Mouse (Mus musculus) neural tube, embryonic 10.5 days (tissue): ENCODE results near the gene Dab2ip.

Experiments
- DNase-seq: peaks from one replicate; pipeline ENCODE4 v3.0.0-alpha.2; 2017; ENCODE audit warnings: low spot score; ENCODE audit errors: extremely low spot score

Dab2ip gene

GRCm38 (mm10) chr2:35652984-35653383 lies 94.9 kb downstream of the Dab2ip start:
- no peak for DNase-seq

DNA sequence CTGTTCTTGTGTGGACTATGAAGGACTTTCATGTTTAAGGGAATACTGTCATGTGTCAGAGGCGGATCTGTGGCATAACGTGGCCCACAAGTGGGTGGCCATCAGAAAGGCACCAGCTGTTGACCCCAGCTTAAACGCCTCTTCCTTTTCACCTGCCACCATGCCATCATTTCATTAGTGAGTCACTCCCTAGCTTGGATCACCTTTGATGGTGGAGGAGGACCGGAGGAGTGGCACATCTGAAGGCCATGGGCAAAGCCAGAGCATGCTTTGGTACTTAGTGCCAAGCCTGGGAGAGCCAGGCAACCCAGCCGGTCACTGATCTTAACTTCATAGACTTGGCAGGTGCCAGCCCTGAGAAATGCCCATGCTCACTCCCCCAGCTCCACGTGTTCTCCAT lies 96.7 kb downstream of the Dab2ip start:
- DNase-seq = no peak

- no peak for DNase-seq
These were observed 97.9 kb downstream of the Dab2ip start for GRCm38 (mm10) chr2:35655996-35656395.

DNA sequence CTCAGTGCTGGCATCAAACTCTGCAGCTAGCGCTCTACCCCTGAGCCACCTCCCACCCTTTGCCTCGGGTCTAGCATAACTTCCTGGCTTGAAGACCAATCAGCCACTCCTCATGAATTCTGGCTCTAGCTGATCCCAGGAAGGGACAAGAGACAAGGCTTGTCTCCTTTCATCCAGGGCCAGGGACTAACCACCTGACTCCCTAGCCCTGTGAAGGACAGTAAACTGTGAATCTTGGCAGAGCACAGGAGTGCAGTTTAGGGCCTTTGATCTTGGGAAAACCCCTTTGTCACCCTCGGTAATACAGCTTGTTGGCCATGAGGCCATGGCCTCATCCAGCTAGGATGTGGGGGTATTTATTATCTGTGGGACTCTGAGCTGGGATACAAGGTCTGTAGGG lies 100.2 kb downstream of the Dab2ip start:
- no peak for DNase-seq

- no peak for DNase-seq
These were observed 101.6 kb downstream of the Dab2ip start for GRCm38 (mm10) chr2:35659578-35660194.

DNA sequence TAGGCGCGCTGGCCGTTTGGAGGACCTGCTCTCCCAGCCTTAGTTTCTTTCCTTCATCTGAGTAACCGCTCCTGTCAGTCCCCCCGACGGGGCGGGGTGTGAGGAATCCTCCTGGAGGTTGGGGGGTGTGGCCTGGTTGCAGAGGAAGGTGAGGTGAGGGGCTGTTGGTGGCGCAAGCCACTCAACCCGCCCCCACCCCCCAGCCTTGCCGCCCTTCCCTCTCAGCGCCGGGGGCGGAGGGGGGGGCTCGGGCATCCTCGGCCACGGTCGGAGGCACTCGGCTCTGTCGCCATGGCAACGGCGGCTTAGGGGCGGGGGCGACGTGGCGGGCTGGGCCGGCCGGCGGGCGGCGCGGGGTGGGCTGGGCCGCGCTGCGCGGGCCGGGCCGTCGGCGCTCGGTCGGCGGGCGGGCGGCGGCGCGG lies 102.9 kb downstream of the Dab2ip start:
- peak; percentile 91 for DNase-seq

GRCm38 (mm10) chr2:35661454-35662000 lies 103.5 kb downstream of the Dab2ip start:
- peak; percentile 79 for DNase-seq

- peak; percentile 74 for DNase-seq
These were observed 104.0 kb downstream of the Dab2ip start for GRCm38 (mm10) chr2:35662001-35662491.

- DNase-seq = peak; percentile 51
These were observed 104.9 kb downstream of the Dab2ip start for GRCm38 (mm10) chr2:35662738-35663550.

- DNase-seq = no peak
These were observed 109.7 kb downstream of the Dab2ip start for GRCm38 (mm10) chr2:35667746-35668145.

GRCm38 (mm10) chr2:35669217-35669616 lies 111.2 kb downstream of the Dab2ip start:
- no peak for DNase-seq

GRCm38 (mm10) chr2:35669748-35670147 lies 111.7 kb downstream of the Dab2ip start:
- DNase-seq = no peak

- DNase-seq = no peak
These were observed 112.2 kb downstream of the Dab2ip start for GRCm38 (mm10) chr2:35670300-35670699.

- DNase-seq = no peak
These were observed 114.2 kb downstream of the Dab2ip start for GRCm38 (mm10) chr2:35671980-35672910.

DNA sequence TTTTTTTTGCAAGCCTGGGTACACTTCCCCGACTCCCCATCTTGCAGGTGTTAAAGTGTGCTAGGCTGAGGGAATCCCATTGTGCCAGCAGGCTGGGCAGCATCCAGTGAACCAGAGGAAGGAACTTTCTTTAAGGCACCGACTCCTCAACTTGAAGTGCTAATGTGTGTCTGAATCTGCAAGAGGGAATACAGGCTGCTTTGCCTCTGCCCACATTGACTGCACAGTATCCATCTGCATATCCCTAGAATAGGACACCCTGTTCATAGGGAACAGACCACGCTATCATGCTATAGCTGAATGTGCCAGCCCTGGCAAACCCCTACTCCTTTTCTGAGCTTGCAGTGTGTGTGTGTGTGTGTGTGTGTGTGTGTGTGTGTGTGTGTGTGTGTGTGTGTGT lies 115.1 kb downstream of the Dab2ip start:
- no peak for DNase-seq

GRCm38 (mm10) chr2:35673986-35674385 lies 115.9 kb downstream of the Dab2ip start:
- no peak for DNase-seq

GRCm38 (mm10) chr2:35674431-35674830 lies 116.4 kb downstream of the Dab2ip start:
- no peak for DNase-seq

DNA sequence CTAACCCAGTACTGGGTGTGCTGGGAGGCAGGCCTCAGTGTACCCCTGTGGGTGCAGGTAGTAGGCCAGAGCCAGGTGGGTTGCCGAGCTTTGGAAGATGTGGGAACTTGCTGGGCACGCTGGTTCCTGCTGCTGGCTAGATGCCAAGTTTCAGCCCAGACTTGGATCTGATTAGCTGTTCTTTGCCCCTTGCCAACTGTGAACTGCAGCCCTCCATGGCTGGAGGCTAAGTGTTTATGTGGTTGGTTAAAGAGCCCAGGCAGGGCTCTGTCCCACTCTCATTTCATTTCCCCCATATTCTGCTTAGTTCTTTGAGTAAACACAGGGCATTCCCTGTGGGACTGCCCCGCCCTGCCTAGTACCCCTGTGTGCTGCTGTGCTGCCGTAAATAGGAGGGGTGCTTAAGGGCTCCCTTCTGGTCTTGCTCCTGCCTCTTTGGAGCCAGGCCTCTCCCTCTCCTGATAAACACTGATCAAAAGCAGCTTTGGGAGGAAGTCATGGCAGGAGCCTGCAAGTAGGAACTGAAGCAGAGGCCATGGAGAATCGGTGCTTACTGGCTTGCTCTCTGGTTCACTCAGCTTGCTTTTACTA lies 118.1 kb downstream of the Dab2ip start:
- no peak for DNase-seq

DNA sequence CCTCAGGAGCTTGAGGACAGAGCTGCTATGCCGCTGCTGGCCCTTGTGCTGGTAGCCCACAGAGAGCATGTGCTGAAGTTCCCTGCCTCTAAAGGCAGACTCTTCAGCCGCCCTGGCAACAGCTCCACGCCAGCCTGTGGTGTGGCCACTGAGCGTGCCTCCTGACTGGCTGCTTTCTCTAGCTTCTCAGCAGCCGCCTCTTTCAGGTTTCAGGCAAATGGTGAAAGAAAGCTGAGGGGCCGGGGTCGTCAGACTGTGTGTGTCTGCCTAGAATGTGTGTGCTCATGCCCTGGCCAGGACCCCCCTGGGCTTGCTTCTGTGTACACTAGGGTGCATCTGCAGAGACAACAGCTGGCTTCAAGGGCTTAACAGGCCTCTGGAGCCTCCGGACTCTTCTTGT lies 119.8 kb downstream of the Dab2ip start:
- DNase-seq = peak; percentile 42

DNA sequence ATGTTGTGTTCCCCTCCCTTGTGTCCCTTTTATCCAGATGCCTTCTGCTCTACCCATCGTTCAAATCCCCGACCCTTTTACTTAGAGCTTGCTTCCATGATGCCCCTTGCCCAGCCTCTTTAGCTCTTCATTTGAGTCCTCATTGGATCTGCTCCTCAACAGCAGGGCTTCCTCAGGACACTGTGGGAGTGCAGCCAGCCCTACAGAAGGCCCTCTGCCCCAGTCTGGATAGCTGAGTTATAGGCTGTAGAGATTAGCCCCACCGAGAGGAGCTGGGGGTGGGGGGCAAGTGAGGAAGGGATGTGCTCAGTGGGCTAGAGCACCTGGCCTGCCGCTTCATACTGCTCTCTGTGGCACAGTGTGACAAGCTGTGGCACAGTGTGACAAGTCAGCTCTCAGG lies 120.4 kb downstream of the Dab2ip start:
- no peak for DNase-seq
